Mouse (Mus musculus) myocyte (in vitro differentiated cells): ENCODE measurements around the gene 4930480E11Rik. TPM values are rescaled to one million over a fixed set of nuclear protein-coding genes. Genes with fewer than 3 reads are reported as not detected.
"Not testable (repeated sequence)": the region's sequence is repeated elsewhere in the genome, so short reads cannot be mapped to it uniquely, and the experiment has no call there.

Source experiments
- H3K27me3 ChIP-seq: one replicate; pipeline ENCODE4 v1.6.1; 2011; ENCODE audit not compliant: control insufficient read depth, insufficient read depth, insufficient read length
- H3K36me3 ChIP-seq: one replicate; pipeline ENCODE4 v1.6.1; 2011; ENCODE audit not compliant: control insufficient read depth, insufficient read depth
- H3K4me2 ChIP-seq: one replicate; pipeline ENCODE4 v1.6.1; 2011; ENCODE audit warnings: low read depth, control low read depth
- H3K4me3 ChIP-seq: one replicate; pipeline ENCODE4 v1.5.1; 2011; ENCODE audit warnings: mild to moderate bottlenecking, control low read depth, moderate library complexity
- H3K79me2 ChIP-seq: one replicate; pipeline ENCODE4 v1.6.1; 2011; ENCODE audit not compliant: control insufficient read depth, insufficient read depth
- H3ac ChIP-seq: one replicate; pipeline ENCODE4 v1.6.1; 2011; ENCODE audit not compliant: control insufficient read depth, insufficient read length
- CEBPB ChIP-seq: IDR thresholded peaks from 2 replicates; pipeline ENCODE4 v1.6.1; 2011; ENCODE audit warnings: mild to moderate bottlenecking, moderate library complexity; ENCODE audit not compliant: poor library complexity, insufficient read depth, severe bottlenecking
- E2F4 ChIP-seq: IDR thresholded peaks from one replicate; pipeline ENCODE4 v1.6.1; 2011; ENCODE audit warnings: mild to moderate bottlenecking, control low read depth, moderate library complexity; ENCODE audit not compliant: insufficient read depth
- MYOG ChIP-seq, 3 experiments: IDR thresholded peaks; one replicate each; pipeline ENCODE4 v1.6.1; 2011; ENCODE audit warnings: control low read depth in 2 of 3, low read depth in 2 of 3, mild to moderate bottlenecking in 2 of 3; ENCODE audit not compliant: insufficient read length in 2 of 3, control insufficient read depth in 1 of 3, insufficient read depth in 1 of 3
- POLR2A ChIP-seq: IDR thresholded peaks from one replicate; pipeline ENCODE4 v1.6.1; 2011; ENCODE audit warnings: low read depth, mild to moderate bottlenecking, control low read depth, moderate library complexity; ENCODE audit not compliant: insufficient read length
- POLR2AphosphoS2 ChIP-seq: IDR thresholded peaks from one replicate; pipeline ENCODE4 v1.6.1; 2011; ENCODE audit warnings: low read depth, control low read depth; ENCODE audit not compliant: insufficient read length
- SRF ChIP-seq: IDR thresholded peaks from one replicate; pipeline ENCODE4 v1.6.1; 2011; ENCODE audit warnings: low read depth; ENCODE audit not compliant: control insufficient read depth, insufficient read length
- USF1 ChIP-seq: IDR thresholded peaks from one replicate; pipeline ENCODE4 v1.6.1; 2011; ENCODE audit warnings: low read depth, mild to moderate bottlenecking, control low read depth, moderate library complexity
- polyA plus RNA-seq: library from polyadenylated mRNA; unstranded; fragments of >200 nt; fragmentation: generic; extraction: Trizol; gene quantifications from one replicate; pipeline ENCODE4 v1.2.1, GENCODE M21; 2012; ENCODE audit warnings: missing spikeins

Gene 4930480E11Rik
- polyA plus RNA-seq = not detected

DNA sequence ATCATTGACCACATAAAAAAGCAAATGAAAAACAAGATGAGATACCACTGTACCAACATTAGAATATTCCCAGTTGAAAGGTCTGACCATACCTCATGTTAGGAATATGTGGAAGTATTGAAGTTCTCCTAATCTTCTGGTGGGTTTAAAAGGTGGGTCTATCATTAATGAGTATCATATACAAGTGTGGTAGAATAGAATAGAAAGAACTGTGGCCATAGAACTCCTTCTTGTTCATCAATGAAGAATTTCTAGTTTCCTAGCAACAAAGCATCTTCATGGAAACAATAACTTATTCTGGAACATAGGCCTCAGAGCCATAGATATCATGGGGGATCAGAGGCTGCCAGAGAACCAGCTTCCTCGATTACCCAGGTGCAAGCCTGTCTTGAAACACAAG is at the start of gene 4930480E11Rik:
Gene 4930480E11Rik, plus strand, starts transcription at position 301 of the 400 bp plus-strand sequence.
- Histone ChIP-seq H3K4me3 (no peak within 1 kb of the TSS), H3K79me2 (no peaks in the 10 kb centered on the region), H3K36me3 (no peaks in the 10 kb centered on the region), H3K4me2 (no peak within 1 kb of the TSS), H3ac (no peak within 1 kb of the TSS), H3K27me3 (no peaks in the 10 kb centered on the region)
- no peak for TF ChIP-seq MYOG (IDR thresholded peaks at IDR 0.05; ENCODE audit: control insufficient read depth in 1 of 3, insufficient read depth in 1 of 3, insufficient read length in 2 of 3, low read depth in 2 of 3)
- no peak for TF ChIP-seq USF1
- TF ChIP-seq POLR2AphosphoS2 = no peak
- TF ChIP-seq SRF = no peak
- no peak for TF ChIP-seq CEBPB
- no peak for TF ChIP-seq POLR2A
- no peak for TF ChIP-seq E2F4

DNA sequence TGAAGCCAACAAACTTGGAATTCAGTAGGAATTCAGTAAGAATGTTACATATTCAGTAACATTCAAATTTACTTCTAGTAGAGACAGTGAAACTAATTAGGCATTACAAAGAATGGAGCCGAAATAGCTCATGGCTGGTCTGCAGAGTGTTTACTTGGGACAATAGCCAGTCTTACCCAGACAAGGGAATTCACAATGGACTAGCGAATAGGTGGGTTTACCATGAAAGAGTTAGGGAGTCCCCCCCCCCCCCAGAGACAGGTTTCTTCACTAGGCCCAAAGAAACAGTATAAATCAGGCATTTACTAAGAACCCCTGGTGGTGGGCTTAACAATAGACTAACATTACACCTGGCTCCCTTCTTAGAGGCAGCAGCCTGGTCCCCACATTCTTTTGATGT is 33.9 kb downstream of the 4930480E11Rik start:
- H3K4me3 ChIP-seq, H3K4me2 ChIP-seq, H3K79me2 ChIP-seq, H3K27me3 ChIP-seq, H3ac ChIP-seq, H3K36me3 ChIP-seq: not testable (repeated sequence)

Other genes starting within 250 kb of the 4930480E11Rik start
- gene Gm5938, start 244.2 kb upstream of the 4930480E11Rik start, polyA plus RNA-seq = not detected
- gene Obp1b, start 182.9 kb upstream of the 4930480E11Rik start, polyA plus RNA-seq = not detected
- gene Gm14743, start 123.7 kb upstream of the 4930480E11Rik start, polyA plus RNA-seq = not detected
- gene Prrg1, start 214.3 kb downstream of the 4930480E11Rik start, polyA plus RNA-seq = 1.3 TPM